Mouse (Mus musculus): ENCODE data around the gene Slc16a3. TPM values are rescaled to one million over a fixed set of nuclear protein-coding genes. Genes with fewer than 3 reads are reported as not detected.

Slc16a3 gene
- total and polyA plus RNA-seq, 2 experiments from 2014 or later: 3.6 to 9.0 TPM

GRCm38 (mm10) chr11:120905430-120905873 lies 42.8 kb upstream of the Slc16a3 start:
- no peaks in the 10 kb centered on the region for H3K4me1 ChIP-seq (ENCODE audit: insufficient read depth)
- no peak overlapping the region for H3K4me3 ChIP-seq (ENCODE audit: low read depth, low read length)
- no peak overlapping the region for H3K9ac ChIP-seq
- peak; percentile 69 for DNase-seq
- H3K4me2 ChIP-seq (ENCODE audit: low read depth): no peak overlapping the region
- 15% methylated on average over 1 of the region's 1 CpGs for WGBS
- TF ChIP-seq CTCF (IDR thresholded peaks at IDR 0.05; ENCODE audit: low read depth): peak; percentile 96
- no peak overlapping the region for H3K27ac ChIP-seq (ENCODE audit: low read depth, low read length)
- H3K36me3 ChIP-seq (ENCODE audit: insufficient read depth): peaks cover 11% of the 10 kb centered on the region; the same call in 1 of the 2 replicates
- peak; percentile 78 for ATAC-seq
- H3K27me3 ChIP-seq (ENCODE audit: insufficient read depth, low read length): no peaks in the 10 kb centered on the region
- no peaks in the 10 kb centered on the region for H3K9me3 ChIP-seq (ENCODE audit: low read length)

GRCm38 (mm10) chr11:120913796-120914195 lies 34.5 kb upstream of the Slc16a3 start:
- ATAC-seq (no peak), DNase-seq (no peak)
- H3K4me1 ChIP-seq (ENCODE audit: insufficient read depth): no peaks in the 10 kb centered on the region
- no peak overlapping the region for H3K4me2 ChIP-seq (ENCODE audit: low read depth)
- H3K9me3 ChIP-seq (ENCODE audit: low read length): no peaks in the 10 kb centered on the region
- no peak overlapping the region for H3K27ac ChIP-seq (ENCODE audit: low read depth, low read length)
- no peak for TF ChIP-seq CTCF (IDR thresholded peaks at IDR 0.05; ENCODE audit: low read depth)
- H3K4me3 ChIP-seq (ENCODE audit: low read depth, low read length): no peak overlapping the region
- H3K36me3 ChIP-seq (ENCODE audit: insufficient read depth): peaks cover 13% of the 10 kb centered on the region
- no peak overlapping the region for H3K9ac ChIP-seq
- WGBS: 95% methylated on average over 4 of the region's 4 CpGs
- H3K27me3 ChIP-seq (ENCODE audit: insufficient read depth, low read length): no peaks in the 10 kb centered on the region

- DNase-seq (no peak), ATAC-seq (no peak)
- H3K27me3 ChIP-seq (ENCODE audit: insufficient read depth, low read length): no peaks in the 10 kb centered on the region
- no peak overlapping the region for H3K27ac ChIP-seq (ENCODE audit: low read depth, low read length)
- H3K4me1 ChIP-seq (ENCODE audit: insufficient read depth): no peaks in the 10 kb centered on the region
- no peak for TF ChIP-seq CTCF (IDR thresholded peaks at IDR 0.05; ENCODE audit: low read depth)
- WGBS: 75% methylated on average over 3 of the region's 3 CpGs
- H3K4me3 ChIP-seq (ENCODE audit: low read depth, low read length): no peak overlapping the region
- no peak overlapping the region for H3K9ac ChIP-seq
- no peak overlapping the region for H3K4me2 ChIP-seq (ENCODE audit: low read depth)
- H3K36me3 ChIP-seq (ENCODE audit: insufficient read depth): peaks cover 35% of the 10 kb centered on the region
- no peaks in the 10 kb centered on the region for H3K9me3 ChIP-seq (ENCODE audit: low read length)
These were observed 31.8 kb upstream of the Slc16a3 start for GRCm38 (mm10) chr11:120916477-120916876.

GRCm38 (mm10) chr11:120917756-120918155 lies 30.5 kb upstream of the Slc16a3 start:
- peaks cover 40% of the 10 kb centered on the region for H3K36me3 ChIP-seq (ENCODE audit: insufficient read depth)
- H3K9me3 ChIP-seq (ENCODE audit: low read length): no peaks in the 10 kb centered on the region
- no peak overlapping the region for H3K4me3 ChIP-seq (ENCODE audit: low read depth, low read length)
- no peak overlapping the region for H3K9ac ChIP-seq
- TF ChIP-seq CTCF (IDR thresholded peaks at IDR 0.05; ENCODE audit: low read depth): no peak
- H3K4me2 ChIP-seq (ENCODE audit: low read depth): no peak overlapping the region
- no peaks in the 10 kb centered on the region for H3K4me1 ChIP-seq (ENCODE audit: insufficient read depth)
- DNase-seq: no peak
- H3K27me3 ChIP-seq (ENCODE audit: insufficient read depth, low read length): no peaks in the 10 kb centered on the region
- ATAC-seq: no peak
- no peak overlapping the region for H3K27ac ChIP-seq (ENCODE audit: low read depth, low read length)
- WGBS: 97% methylated on average over 5 of the region's 5 CpGs

GRCm38 (mm10) chr11:120922528-120922927 lies 25.8 kb upstream of the Slc16a3 start:
- WGBS: 96% methylated on average over 3 of the region's 3 CpGs
- Histone ChIP-seq H3K4me1 (ENCODE audit: insufficient read depth) (no peaks in the 10 kb centered on the region), H3K4me3 (ENCODE audit: low read depth, low read length) (no peak overlapping the region), H3K4me2 (ENCODE audit: low read depth) (no peak overlapping the region), H3K27me3 (ENCODE audit: insufficient read depth, low read length) (no peaks in the 10 kb centered on the region), H3K9me3 (ENCODE audit: low read length) (no peaks in the 10 kb centered on the region), H3K9ac (no peak overlapping the region), H3K27ac (ENCODE audit: low read depth, low read length) (no peak overlapping the region), H3K36me3 (ENCODE audit: insufficient read depth) (peaks cover 41% of the 10 kb centered on the region)
- no peak for DNase-seq
- no peak for ATAC-seq
- TF ChIP-seq CTCF (IDR thresholded peaks at IDR 0.05; ENCODE audit: low read depth): no peak

- TF ChIP-seq CTCF (IDR thresholded peaks at IDR 0.05; ENCODE audit: low read depth): no peak
- Histone ChIP-seq H3K9me3 (ENCODE audit: low read length) (no peaks in the 10 kb centered on the region), H3K4me2 (ENCODE audit: low read depth) (no peak overlapping the region), H3K4me3 (ENCODE audit: low read depth, low read length) (no peak overlapping the region), H3K4me1 (ENCODE audit: insufficient read depth) (0 out of 2 replicates have a peak, but pooled peaks cover 7% of the 10 kb centered on the region), H3K27me3 (ENCODE audit: insufficient read depth, low read length) (no peaks in the 10 kb centered on the region), H3K27ac (ENCODE audit: low read depth, low read length) (no peak overlapping the region), H3K9ac (no peak overlapping the region), H3K36me3 (ENCODE audit: insufficient read depth) (peaks cover 8% of the 10 kb centered on the region)
- DNase-seq (no peak), ATAC-seq (no peak)
- WGBS: 89% methylated on average over 4 of the region's 4 CpGs
These were observed 19.8 kb upstream of the Slc16a3 start for GRCm38 (mm10) chr11:120928468-120928867.

GRCm38 (mm10) chr11:120931479-120931878 lies 16.8 kb upstream of the Slc16a3 start:
- DNase-seq: no peak
- 0 out of 2 replicates have a peak, but pooled peaks cover 7% of the 10 kb centered on the region for H3K4me1 ChIP-seq (ENCODE audit: insufficient read depth)
- WGBS: 89% methylated on average over 4 of the region's 4 CpGs
- no peaks in the 10 kb centered on the region for H3K9me3 ChIP-seq (ENCODE audit: low read length)
- TF ChIP-seq CTCF (IDR thresholded peaks at IDR 0.05; ENCODE audit: low read depth): no peak
- H3K4me3 ChIP-seq (ENCODE audit: low read depth, low read length): 0 out of 2 replicates have a peak overlapping the region, but pooled peaks have one; percentile 53
- ATAC-seq: no peak
- H3K36me3 ChIP-seq (ENCODE audit: insufficient read depth): 0 out of 2 replicates have a peak, but pooled peaks cover under 1% of the 10 kb centered on the region
- H3K9ac ChIP-seq: no peak overlapping the region
- H3K27ac ChIP-seq (ENCODE audit: low read depth, low read length): no peak overlapping the region
- 0 out of 2 replicates have a peak overlapping the region, but pooled peaks have one; percentile 70 for H3K4me2 ChIP-seq (ENCODE audit: low read depth)
- no peaks in the 10 kb centered on the region for H3K27me3 ChIP-seq (ENCODE audit: insufficient read depth, low read length)
